Mouse (Mus musculus) stomach, adult 2 months (tissue): ENCODE results near the gene Pcgf5. TPM values are rescaled to one million over a fixed set of nuclear protein-coding genes. Genes with fewer than 3 reads are reported as not detected.

ENCODE experiments used
- polyA plus RNA-seq: library from polyadenylated mRNA; depleted of rRNA; stranded (reverse); fragments of >200 nt; gene quantifications from 2 replicates; pipeline ENCODE4 v1.2.3, GENCODE M21; 2012; rRNA removed

Gene Pcgf5
- polyA plus RNA-seq = 1.4 and 1.9 TPM in 2 replicates

DNA sequence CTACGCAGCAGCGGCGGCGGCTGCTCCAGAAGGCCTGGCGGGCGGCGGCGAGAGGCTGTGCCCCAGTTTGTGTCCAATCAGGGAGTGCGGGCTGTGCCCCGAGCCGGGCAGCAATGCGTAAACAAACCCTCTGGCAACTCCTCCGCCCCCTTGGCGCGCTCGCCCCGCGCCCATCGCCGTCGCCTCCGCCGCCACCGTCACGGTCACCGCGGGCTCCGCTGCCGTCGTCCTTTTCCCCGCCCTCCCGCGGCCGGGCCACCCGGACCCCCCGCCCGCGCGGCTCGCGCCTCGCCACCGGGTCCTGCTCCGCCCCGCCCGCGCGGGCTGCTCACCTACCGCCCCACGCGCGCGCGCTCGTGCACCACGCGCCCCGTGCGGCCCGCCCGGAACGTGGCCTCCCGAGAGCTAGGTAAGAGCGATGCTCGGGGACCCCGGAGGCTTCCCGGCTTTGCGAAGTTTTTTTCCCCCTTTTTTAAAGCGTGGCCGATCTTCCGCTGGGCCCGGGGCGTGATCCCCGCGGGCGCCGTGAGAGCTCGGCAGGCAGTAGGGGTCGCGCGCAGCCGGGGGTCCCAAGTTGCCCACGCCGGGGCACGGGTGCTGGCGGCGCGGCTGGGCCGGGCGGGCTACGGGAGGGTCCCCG lies at the start of gene Pcgf5:
TSS of gene Pcgf5 (plus strand) at position 149 of the 640 bp plus-strand sequence.

Other genes with a start within 250 kb of the Pcgf5 start
- gene Ankrd1, start 228.2 kb upstream of the Pcgf5 start, polyA plus RNA-seq = 0.17 TPM in 1 of 2 replicates, not detected in the other
- 0.14 and 0.18 TPM in 2 replicates for gene Hectd2, start 206.3 kb downstream of the Pcgf5 start, polyA plus RNA-seq